Mouse (Mus musculus) heart, postnatal 36 days (tissue): ENCODE measurements around the gene Hspa4. TPM values are rescaled to one million over a fixed set of nuclear protein-coding genes. Genes with fewer than 3 reads are reported as not detected.
"Not testable (repeated sequence)": the region's sequence is repeated elsewhere in the genome, so short reads cannot be mapped to it uniquely, and the experiment has no call there.

Experiments
- DNase-seq, 2 experiments: peaks; one replicate each; pipeline ENCODE4 v3.0.0; 2021 to 2022
- intact Hi-C: fragments of 180-260 bp; cut with DNase I; formaldehyde crosslinking; loops from one replicate; pipeline ENCODE4 v1.15.1; 2025
- total RNA-seq, 2 experiments: library from RNA; stranded (reverse); gene quantifications; 2 replicates each; pipeline ENCODE4 v1.2.3; 2021

Hspa4 gene
- 100 to 1,000 TPM; 125 to 126 TPM for total RNA-seq

GRCm38 (mm10) chr11:53300330-53301166 is at the start of gene Hspa4:
Gene Hspa4 (minus strand): TSS chr11:53300457.
- intact Hi-C loops = loop anchor here (1.0 to 5.0 kb wide), 2 partner anchors 50 to 132 kb away; partner anchors contain the start of genes Aff4, Gdf9 and Uqcrq
- DNase-seq = peak; percentile 99 to 100

GRCm38 (mm10) chr11:53345738-53346137 is 45.5 kb upstream of the Hspa4 start:
- intact Hi-C loops = no loop called here

GRCm38 (mm10) chr11:53345328-53345727 is 45.1 kb upstream of the Hspa4 start:
- no peak for DNase-seq
- intact Hi-C loops = no loop called here

More at GRCm38 (mm10) chr11:53345738-53346137, 45.5 kb upstream of the Hspa4 start:
- DNase-seq = no peak

GRCm38 (mm10) chr11:53342711-53343110 is 42.5 kb upstream of the Hspa4 start:
- intact Hi-C loops = no loop called here
- DNase-seq = no peak

GRCm38 (mm10) chr11:53341019-53341418 is 40.8 kb upstream of the Hspa4 start:
- DNase-seq, intact Hi-C loops: not testable (repeated sequence)

GRCm38 (mm10) chr11:53337684-53338083 is 37.4 kb upstream of the Hspa4 start:
- no peak for DNase-seq
- intact Hi-C loops = no loop called here

GRCm38 (mm10) chr11:53336924-53337323 is 36.7 kb upstream of the Hspa4 start:
- intact Hi-C loops = no loop called here
- DNase-seq = no peak

- DNase-seq = no peak
- intact Hi-C loops = no loop called here
Measured at GRCm38 (mm10) chr11:53336182-53336571, 35.9 kb upstream of the Hspa4 start.

- intact Hi-C loops = no loop called here
- no peak for DNase-seq
Measured at GRCm38 (mm10) chr11:53335505-53336181, 35.4 kb upstream of the Hspa4 start.

GRCm38 (mm10) chr11:53332076-53332680 is 31.9 kb upstream of the Hspa4 start:
- intact Hi-C loops = no loop called here
- DNase-seq = no peak

- intact Hi-C loops = no loop called here
- DNase-seq = no peak
Measured at GRCm38 (mm10) chr11:53331121-53331520, 30.9 kb upstream of the Hspa4 start.

- DNase-seq = no peak
- intact Hi-C loops = no loop called here
Measured at GRCm38 (mm10) chr11:53330325-53330724, 30.1 kb upstream of the Hspa4 start.

- intact Hi-C loops = loop anchor here (2.0 kb wide), 1 partner anchor 26 kb away; the partner anchor contains the start of gene Aff4
Measured at GRCm38 (mm10) chr11:53324512-53324968, 24.3 kb upstream of the Hspa4 start, which contains the start of gene Zcchc10. Gene Zcchc10 (plus strand): TSS chr11:53324679.

GRCm38 (mm10) chr11:53319867-53320266 is 19.6 kb upstream of the Hspa4 start:
- intact Hi-C loops = not testable (repeated sequence)

More at GRCm38 (mm10) chr11:53324512-53324968, 24.3 kb upstream of the Hspa4 start, which contains the start of gene Zcchc10:
- peak; percentile 85 to 86 for DNase-seq

GRCm38 (mm10) chr11:53318568-53318967 is 18.3 kb upstream of the Hspa4 start:
- DNase-seq, intact Hi-C loops: not testable (repeated sequence)

More at GRCm38 (mm10) chr11:53319867-53320266, 19.6 kb upstream of the Hspa4 start:
- not testable (repeated sequence) for DNase-seq

- DNase-seq = no peak
- intact Hi-C loops = no loop called here
Measured at GRCm38 (mm10) chr11:53318041-53318440, 17.8 kb upstream of the Hspa4 start.

- intact Hi-C loops = no loop called here
- no peak for DNase-seq
Measured at GRCm38 (mm10) chr11:53316996-53317395, 16.7 kb upstream of the Hspa4 start.

GRCm38 (mm10) chr11:53314770-53315173 is 14.5 kb upstream of the Hspa4 start:
- peak in 1 of 2 experiments; percentile 10 for DNase-seq
- intact Hi-C loops = no loop called here

GRCm38 (mm10) chr11:53312823-53313222 is 12.6 kb upstream of the Hspa4 start:
- DNase-seq, intact Hi-C loops: not testable (repeated sequence)

- no peak for DNase-seq
- intact Hi-C loops = no loop called here
Measured at GRCm38 (mm10) chr11:53311385-53311784, 11.1 kb upstream of the Hspa4 start.

GRCm38 (mm10) chr11:53308884-53309310 is 8.6 kb upstream of the Hspa4 start:
- peak; percentile 59 to 82 for DNase-seq
- intact Hi-C loops = no loop called here
